Mouse (Mus musculus): ENCODE measurements at regions not wholly inside any gene's neighbourhood (a gene's known extent, or its start where the extent isn't known, plus 50 kb on each side); places are given as distances from the start of the nearest gene placed in this dataset.

DNA sequence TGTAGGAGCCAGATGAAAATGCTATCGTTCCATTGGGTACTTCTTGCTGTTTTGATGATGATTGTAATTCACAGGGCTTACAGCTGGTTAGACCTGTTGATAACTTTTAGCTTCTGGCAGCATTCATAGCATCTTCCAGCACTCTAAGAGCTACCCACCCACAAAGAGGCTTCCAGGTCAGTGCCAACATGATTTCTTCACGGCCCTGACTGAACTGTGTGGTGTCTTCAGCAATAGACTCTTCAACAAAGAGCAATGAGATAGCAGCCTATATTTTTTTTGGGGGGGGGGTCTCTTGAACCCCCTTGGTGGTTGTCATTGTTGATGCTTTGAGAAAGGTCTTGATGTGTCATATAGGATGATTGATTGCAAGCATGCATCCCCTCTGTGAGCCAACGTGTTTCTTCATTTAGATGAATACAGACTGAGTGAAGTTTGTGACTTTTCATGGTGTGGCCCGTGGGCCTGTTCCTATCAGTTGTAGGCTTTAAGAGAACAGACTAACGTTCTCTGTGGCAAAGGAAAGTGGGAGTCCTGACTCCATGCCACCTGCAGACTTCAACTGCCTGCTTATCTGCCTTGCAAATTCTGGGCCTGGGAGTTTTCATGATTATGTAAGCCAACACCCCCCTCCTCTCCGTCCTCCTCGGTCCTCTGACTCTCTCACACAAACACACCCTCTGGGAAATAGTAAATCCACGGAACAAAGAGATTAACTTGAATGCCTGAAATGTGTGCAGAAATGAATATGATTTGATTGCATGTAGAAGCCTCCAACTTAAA, 1293.0 kb upstream of the A1bg start:
- no peak overlapping the region for H3K4me3 ChIP-seq (ENCODE audit: control insufficient read depth, low read depth, low read length)
- H3K27me3 ChIP-seq (ENCODE audit: control insufficient read depth, insufficient read depth, low read length): no peaks in the 10 kb centered on the region
- TF ChIP-seq POLR2A (IDR thresholded peaks at IDR 0.05; ENCODE audit: control insufficient read depth, low read depth, low read length): no peak
- no peak for TF ChIP-seq CTCF (IDR thresholded peaks at IDR 0.05; ENCODE audit: control insufficient read depth, insufficient read depth, insufficient replicate concordance, low read depth, low read length)
- H3K36me3 ChIP-seq (ENCODE audit: control insufficient read depth, insufficient read depth, low read length): no peaks in the 10 kb centered on the region
- no peak overlapping the region for H3K27ac ChIP-seq (ENCODE audit: control insufficient read depth, insufficient read depth, low read depth, low read length)
- no peaks in the 10 kb centered on the region; the same call in none of the 2 replicates for H3K4me1 ChIP-seq (ENCODE audit: control insufficient read depth, insufficient read depth, low read length)

DNA sequence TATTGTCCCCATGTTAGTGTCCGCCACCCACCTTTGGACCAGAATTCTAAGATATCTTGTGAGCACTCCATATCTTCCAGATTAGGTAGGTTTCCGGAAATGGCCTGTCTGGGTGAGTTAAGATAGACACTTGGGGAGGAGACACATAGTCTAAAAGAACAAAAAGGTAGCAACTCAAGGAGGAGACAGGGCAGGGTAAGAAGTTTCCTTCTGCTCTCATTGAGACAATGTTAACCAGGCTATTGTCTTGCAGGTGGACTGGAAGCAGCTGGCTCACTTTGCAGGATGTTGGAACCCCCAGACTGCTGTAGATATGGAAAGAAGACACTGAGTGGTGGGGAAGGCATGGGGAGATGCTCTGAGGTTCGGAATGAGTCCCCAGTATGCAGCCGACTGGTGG, 1291.5 kb upstream of the A1bg start:
- no peak overlapping the region for H3K4me3 ChIP-seq (ENCODE audit: control insufficient read depth, low read depth, low read length)
- H3K27ac ChIP-seq (ENCODE audit: control insufficient read depth, insufficient read depth, low read depth, low read length): no peak overlapping the region
- H3K36me3 ChIP-seq (ENCODE audit: control insufficient read depth, insufficient read depth, low read length): no peaks in the 10 kb centered on the region
- no peaks in the 10 kb centered on the region for H3K27me3 ChIP-seq (ENCODE audit: control insufficient read depth, insufficient read depth, low read length)
- TF ChIP-seq CTCF (IDR thresholded peaks at IDR 0.05; ENCODE audit: control insufficient read depth, insufficient read depth, insufficient replicate concordance, low read depth, low read length) (no peak), POLR2A (IDR thresholded peaks at IDR 0.05; ENCODE audit: control insufficient read depth, low read depth, low read length) (no peak)
- no peaks in the 10 kb centered on the region for H3K4me1 ChIP-seq (ENCODE audit: control insufficient read depth, insufficient read depth, low read length)

DNA sequence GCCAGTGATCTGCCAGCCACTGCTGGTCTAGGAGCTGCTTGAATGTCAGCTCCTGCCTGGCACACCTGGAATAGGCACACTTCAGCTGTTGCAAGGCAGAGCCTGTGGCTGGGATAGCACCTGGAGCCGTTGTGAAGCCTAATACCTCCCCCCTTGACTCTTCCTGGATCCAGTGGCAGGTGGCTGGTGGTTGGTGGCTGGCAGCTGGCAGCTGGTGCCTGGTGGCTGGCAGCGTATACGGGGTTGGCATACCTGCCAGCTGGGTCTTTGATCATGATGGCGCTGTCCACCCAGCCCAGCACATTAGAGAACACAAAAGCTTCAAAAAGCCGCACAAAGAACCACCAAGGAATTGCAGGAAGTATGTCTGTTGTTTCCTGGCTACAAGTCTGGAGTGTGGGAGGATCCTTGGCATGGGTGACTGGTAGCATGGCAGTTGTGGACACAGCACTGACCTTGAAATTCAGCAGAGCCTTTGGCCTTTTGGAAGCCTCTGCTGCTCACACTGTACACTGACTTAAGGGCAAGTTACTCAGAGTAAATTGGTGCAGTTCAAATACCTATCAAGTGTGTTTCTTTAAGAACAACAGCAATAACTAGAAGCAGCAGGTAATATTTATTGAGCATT, 1289.6 kb upstream of the A1bg start:
- Histone ChIP-seq H3K4me3 (ENCODE audit: control insufficient read depth, low read depth, low read length) (no peak overlapping the region), H3K36me3 (ENCODE audit: control insufficient read depth, insufficient read depth, low read length) (no peaks in the 10 kb centered on the region), H3K27me3 (ENCODE audit: control insufficient read depth, insufficient read depth, low read length) (no peaks in the 10 kb centered on the region), H3K27ac (ENCODE audit: control insufficient read depth, insufficient read depth, low read depth, low read length) (no peak overlapping the region), H3K4me1 (ENCODE audit: control insufficient read depth, insufficient read depth, low read length) (no peaks in the 10 kb centered on the region)
- TF ChIP-seq POLR2A (IDR thresholded peaks at IDR 0.05; ENCODE audit: control insufficient read depth, low read depth, low read length): no peak
- no peak for TF ChIP-seq CTCF (IDR thresholded peaks at IDR 0.05; ENCODE audit: control insufficient read depth, insufficient read depth, insufficient replicate concordance, low read depth, low read length)

DNA sequence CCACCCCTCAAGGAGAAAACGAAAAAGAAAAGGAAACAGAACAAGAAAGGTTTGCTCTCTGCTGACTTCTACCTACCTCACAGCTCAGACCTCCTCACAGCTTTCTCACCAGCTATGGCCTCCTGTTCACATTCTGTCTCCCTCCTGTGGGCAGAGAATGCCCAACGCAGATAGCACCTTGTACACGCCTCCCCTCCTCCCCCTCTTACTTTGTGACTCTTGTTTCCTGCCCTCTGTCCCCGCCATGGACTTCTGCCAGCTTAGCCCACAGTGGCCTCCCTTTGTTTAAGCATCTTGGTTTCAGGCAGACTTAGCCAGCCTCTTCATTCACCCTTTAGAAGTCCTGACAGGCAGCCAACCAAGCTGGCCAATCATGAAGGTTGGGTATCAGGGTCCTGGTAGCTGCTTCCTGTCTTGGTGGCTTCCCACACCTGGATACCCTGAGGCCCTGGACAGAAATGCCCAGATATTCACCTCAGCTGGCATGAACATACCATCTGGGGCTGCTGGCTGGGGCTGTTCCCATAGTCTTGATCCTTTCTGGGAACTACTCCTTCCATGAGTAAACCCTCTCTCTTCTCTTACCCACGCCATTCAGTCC, 1287.2 kb upstream of the A1bg start:
- no peaks in the 10 kb centered on the region for H3K27me3 ChIP-seq (ENCODE audit: control insufficient read depth, insufficient read depth, low read length)
- H3K4me1 ChIP-seq (ENCODE audit: control insufficient read depth, insufficient read depth, low read length): no peaks in the 10 kb centered on the region
- TF ChIP-seq POLR2A (IDR thresholded peaks at IDR 0.05; ENCODE audit: control insufficient read depth, low read depth, low read length) (no peak), CTCF (IDR thresholded peaks at IDR 0.05; ENCODE audit: control insufficient read depth, insufficient read depth, insufficient replicate concordance, low read depth, low read length) (no peak)
- no peak overlapping the region for H3K27ac ChIP-seq (ENCODE audit: control insufficient read depth, insufficient read depth, low read depth, low read length)
- H3K4me3 ChIP-seq (ENCODE audit: control insufficient read depth, low read depth, low read length): no peak overlapping the region
- H3K36me3 ChIP-seq (ENCODE audit: control insufficient read depth, insufficient read depth, low read length): no peaks in the 10 kb centered on the region

DNA sequence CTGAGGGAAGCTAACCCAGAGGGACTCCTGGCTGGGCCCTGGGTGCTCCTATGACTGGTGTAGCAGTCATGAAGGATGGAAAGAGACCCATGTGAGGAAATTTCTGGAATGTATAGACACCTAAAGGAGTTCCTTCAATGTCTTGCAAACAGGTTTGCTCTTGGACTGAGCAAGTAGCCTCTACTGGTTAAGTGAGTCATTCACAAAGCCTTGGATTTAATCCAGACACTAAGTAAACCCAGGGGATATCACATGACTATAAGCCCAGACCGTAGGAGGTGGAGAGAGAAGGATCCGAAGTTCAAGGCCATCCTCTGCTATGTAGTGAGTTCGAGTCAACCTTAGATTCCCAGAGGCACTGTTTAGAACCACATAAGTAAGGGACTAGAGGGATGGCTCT, 1286.5 kb upstream of the A1bg start:
- Histone ChIP-seq H3K27ac (ENCODE audit: control insufficient read depth, insufficient read depth, low read depth, low read length) (no peak overlapping the region), H3K27me3 (ENCODE audit: control insufficient read depth, insufficient read depth, low read length) (no peaks in the 10 kb centered on the region), H3K4me3 (ENCODE audit: control insufficient read depth, low read depth, low read length) (no peak overlapping the region), H3K4me1 (ENCODE audit: control insufficient read depth, insufficient read depth, low read length) (no peaks in the 10 kb centered on the region), H3K36me3 (ENCODE audit: control insufficient read depth, insufficient read depth, low read length) (no peaks in the 10 kb centered on the region)
- TF ChIP-seq POLR2A (IDR thresholded peaks at IDR 0.05; ENCODE audit: control insufficient read depth, low read depth, low read length) (no peak), CTCF (IDR thresholded peaks at IDR 0.05; ENCODE audit: control insufficient read depth, insufficient read depth, insufficient replicate concordance, low read depth, low read length) (no peak)

DNA sequence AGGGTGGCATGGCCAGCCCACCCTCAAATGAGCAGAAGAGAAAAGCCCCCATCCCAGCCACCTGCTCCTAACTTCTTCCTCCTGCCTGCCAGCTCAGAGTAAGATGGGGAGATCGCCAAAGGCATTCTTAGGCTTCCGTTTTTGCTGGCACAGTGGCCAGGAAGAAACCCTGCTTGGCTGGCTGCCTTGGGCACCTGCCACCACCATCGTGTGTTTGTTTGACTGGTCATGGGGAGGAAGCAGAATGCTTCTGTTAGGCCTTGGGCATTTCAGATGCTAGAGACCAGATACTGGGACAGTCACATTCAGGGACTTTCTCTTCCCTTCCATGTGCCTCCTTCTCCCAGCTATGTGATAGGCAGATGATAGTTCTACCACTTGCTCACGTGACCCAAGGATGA, 1283.7 kb upstream of the A1bg start:
- Histone ChIP-seq H3K36me3 (ENCODE audit: control insufficient read depth, insufficient read depth, low read length) (no peaks in the 10 kb centered on the region), H3K4me3 (ENCODE audit: control insufficient read depth, low read depth, low read length) (no peak overlapping the region), H3K27me3 (ENCODE audit: control insufficient read depth, insufficient read depth, low read length) (no peaks in the 10 kb centered on the region), H3K4me1 (ENCODE audit: control insufficient read depth, insufficient read depth, low read length) (no peaks in the 10 kb centered on the region), H3K27ac (ENCODE audit: control insufficient read depth, insufficient read depth, low read depth, low read length) (no peak overlapping the region)
- TF ChIP-seq CTCF (IDR thresholded peaks at IDR 0.05; ENCODE audit: control insufficient read depth, insufficient read depth, insufficient replicate concordance, low read depth, low read length) (no peak), POLR2A (IDR thresholded peaks at IDR 0.05; ENCODE audit: control insufficient read depth, low read depth, low read length) (no peak)

Measured in testis, adult 2 months (tissue).